Mouse (Mus musculus) liver, postnatal 0 days (tissue): ENCODE measurements around the gene Kcnk4. TPM values are rescaled to one million over a fixed set of nuclear protein-coding genes. Genes with fewer than 3 reads are reported as not detected.

Experiments used
- ATAC-seq: fragments of 200-750 bp; cut with Nextera tagmentation; 2 replicates; pipeline ENCODE4 v1.8.0; 2017; ENCODE audit warnings: mild to moderate bottlenecking, moderate library complexity
- DNase-seq: peaks from one replicate; pipeline ENCODE4 v3.0.0-alpha.2; 2016
- H3K27ac ChIP-seq: fragments of 300-500 bp; sonication (generic); 2 replicates; pipeline ENCODE4 v1.5.1; 2014; ENCODE audit warnings: antibody characterized with exemption, moderate library complexity, mild to moderate bottlenecking, low read depth
- H3K27me3 ChIP-seq: fragments of 300-500 bp; sonication (generic); 2 replicates; pipeline ENCODE4 v1.6.1; 2014; ENCODE audit warnings: low read length, control low read depth, mixed read lengths; ENCODE audit not compliant: insufficient read depth
- H3K36me3 ChIP-seq: fragments of 300-500 bp; sonication (generic); replicated peaks from 2 replicates; pipeline ENCODE4 v1.6.1; 2014; ENCODE audit warnings: mild to moderate bottlenecking, control low read depth, low read length, moderate library complexity, mixed read lengths; ENCODE audit not compliant: insufficient read depth
- H3K4me1 ChIP-seq: fragments of 300-500 bp; sonication (generic); 2 replicates; pipeline ENCODE4 v1.6.1; 2014; ENCODE audit warnings: antibody characterized with exemption, mild to moderate bottlenecking, control low read depth; ENCODE audit not compliant: insufficient read depth
- H3K4me2 ChIP-seq: fragments of 300-500 bp; sonication (generic); 2 replicates; pipeline ENCODE4 v1.6.1; 2014; ENCODE audit warnings: low read depth, mild to moderate bottlenecking, low read length, moderate library complexity, mixed read lengths
- H3K4me3 ChIP-seq: fragments of 300-500 bp; sonication (generic); 2 replicates; pipeline ENCODE4 v1.5.1; 2014; ENCODE audit warnings: low read depth, low read length
- H3K9ac ChIP-seq: fragments of 300-500 bp; sonication (generic); replicated peaks from 2 replicates; pipeline ENCODE4 v1.6.1; 2014; ENCODE audit warnings: mild to moderate bottlenecking, moderate library complexity
- H3K9me3 ChIP-seq: fragments of 300-500 bp; sonication (generic); 2 replicates; pipeline ENCODE4 v1.6.1; 2016; ENCODE audit warnings: mild to moderate bottlenecking, control low read depth, low read length, mixed read lengths
- CTCF ChIP-seq: sonication (generic); IDR thresholded peaks from 2 replicates; pipeline ENCODE4 v1.5.1; 2016; ENCODE audit warnings: antibody characterized with exemption, low read depth
- EP300 ChIP-seq: IDR thresholded peaks from 2 replicates; pipeline ENCODE4 v1.6.1; 2016; ENCODE audit warnings: antibody characterized with exemption, low read depth, mild to moderate bottlenecking
- WGBS: fragments of 180-500 bp; shearing (Covaris S2); extraction: QIAGEN DNeasy Blood & Tissue Kit; methylation state at CpG from one replicate; pipeline ENCODE4 v1.1.7; 2014; ENCODE audit not compliant: insufficient replicate concordance; 5-methylcytosine and 5-hydroxymethylcytosine counted together
- polyA plus RNA-seq: library from polyadenylated mRNA; unstranded; fragments of >200 nt; fragmentation: Nextera tagmentation; extraction: Ambion mirVana; gene quantifications from 2 replicates; pipeline ENCODE4 v1.2.1, GENCODE M21; 2015

The Kcnk4 gene
- polyA plus RNA-seq, 1 experiment from 2014 or later, result 0.09 TPM

- DNase-seq (peak; percentile 85), ATAC-seq (no peak)
- Histone ChIP-seq H3K36me3 (0 out of 2 replicates have a peak, but pooled peaks cover 2% of the 10 kb centered on the region), H3K4me2 (peak overlapping the region; percentile 38), H3K9ac (no peak overlapping the region), H3K27ac (no peak overlapping the region), H3K9me3 (no peaks in the 10 kb centered on the region), H3K4me3 (0 out of 2 replicates have a peak overlapping the region, but pooled peaks have one; percentile 6), H3K27me3 (peaks cover 47% of the 10 kb centered on the region), H3K4me1 (peaks cover 34% of the 10 kb centered on the region)
- 3% methylated on average over 39 of the region's 39 CpGs for WGBS
- TF ChIP-seq EP300 (no peak), CTCF (peak; percentile 84)
Measured at GRCm38 (mm10) chr19:6924461-6925306, 9.6 kb downstream of the Kcnk4 start.

- peaks cover 42% of the 10 kb centered on the region for H3K4me1 ChIP-seq
Measured at GRCm38 (mm10) chr19:6922901-6923735, 11.2 kb downstream of the Kcnk4 start.

GRCm38 (mm10) chr19:6921647-6922567 is 12.4 kb downstream of the Kcnk4 start, which contains the start of gene Esrra:
TSS of gene Esrra (minus strand) at chr19:6921813.
- Histone ChIP-seq H3K4me1 (peaks cover 42% of the 10 kb centered on the region), H3K27me3 (peaks cover 29% of the 10 kb centered on the region), H3K27ac (peak within 1 kb of the TSS; percentile 92), H3K36me3 (peaks cover 12% of the 10 kb centered on the region), H3K4me2 (peak within 1 kb of the TSS; percentile 94), H3K9me3 (no peaks in the 10 kb centered on the region), H3K9ac (peak within 1 kb of the TSS; percentile 79), H3K4me3 (peak within 1 kb of the TSS; percentile 71)
- no peak for TF ChIP-seq CTCF
- TF ChIP-seq EP300, result 0 out of 2 replicates have a peak, but pooled peaks have one; percentile 22
- under 1% methylated on average over 64 of the region's 66 CpGs for WGBS
- peak; percentile 100 for DNase-seq
- ATAC-seq, result peak; percentile 93

More at GRCm38 (mm10) chr19:6922901-6923735, 11.2 kb downstream of the Kcnk4 start:
- Histone ChIP-seq H3K36me3 (peaks cover 12% of the 10 kb centered on the region), H3K9me3 (no peaks in the 10 kb centered on the region), H3K27me3 (peaks cover 41% of the 10 kb centered on the region), H3K27ac (peak overlapping the region; percentile 71; the same call in 1 of the 2 replicates), H3K4me3 (0 out of 2 replicates have a peak overlapping the region, but pooled peaks have one; percentile 71), H3K4me2 (peak overlapping the region; percentile 89), H3K9ac (peak overlapping the region; percentile 58)
- 60% methylated on average over 6 of the region's 6 CpGs for WGBS
- TF ChIP-seq CTCF (no peak), EP300 (no peak)
- no peak for ATAC-seq
- no peak for DNase-seq

GRCm38 (mm10) chr19:6920741-6921636 is 13.3 kb downstream of the Kcnk4 start:
- H3K4me1 ChIP-seq, result peaks cover 40% of the 10 kb centered on the region
- 1% methylated on average over 48 of the region's 48 CpGs for WGBS
- ATAC-seq (peak; percentile 16), DNase-seq (peak; percentile 65)
- TF ChIP-seq CTCF (peak; percentile 31; the same call in 1 of the 2 replicates), EP300 (no peak)
- H3K27ac ChIP-seq, result peak overlapping the region; percentile 92
- peak overlapping the region; percentile 94 for H3K4me2 ChIP-seq
- H3K9ac ChIP-seq, result peak overlapping the region; percentile 79
- peak overlapping the region; percentile 71 for H3K4me3 ChIP-seq
- peaks cover 20% of the 10 kb centered on the region for H3K27me3 ChIP-seq
- no peaks in the 10 kb centered on the region for H3K9me3 ChIP-seq
- peaks cover 12% of the 10 kb centered on the region for H3K36me3 ChIP-seq
